Mouse (Mus musculus): ENCODE results near the gene Ppp2r1b.

Gene Ppp2r1b

GRCm38 (mm10) chr9:50919554-50919953 lies 74.5 kb downstream of the Ppp2r1b start:
- DNase-seq (ENCODE audit: low spot score in 2 of 2) = no peak

GRCm38 (mm10) chr9:50920933-50921895 lies 76.1 kb downstream of the Ppp2r1b start:
- DNase-seq (ENCODE audit: low spot score in 2 of 2) = no peak

- DNase-seq (ENCODE audit: low spot score in 2 of 2) = no peak
Measured at GRCm38 (mm10) chr9:50922363-50923153, 77.5 kb downstream of the Ppp2r1b start.

- no peak for DNase-seq (ENCODE audit: low spot score in 2 of 2)
Measured at GRCm38 (mm10) chr9:50924454-50924853, 79.4 kb downstream of the Ppp2r1b start.

- DNase-seq (ENCODE audit: low spot score in 2 of 2) = no peak
Measured at GRCm38 (mm10) chr9:50925801-50926200, 80.7 kb downstream of the Ppp2r1b start.

- no peak for DNase-seq (ENCODE audit: low spot score in 2 of 2)
Measured at GRCm38 (mm10) chr9:50929986-50930385, 84.9 kb downstream of the Ppp2r1b start.

GRCm38 (mm10) chr9:50941804-50942401 lies 96.8 kb downstream of the Ppp2r1b start:
- DNase-seq (ENCODE audit: low spot score in 2 of 2) = no peak

GRCm38 (mm10) chr9:50942711-50943110 lies 97.6 kb downstream of the Ppp2r1b start:
- no peak for DNase-seq (ENCODE audit: low spot score in 2 of 2)
